Mouse (Mus musculus) spleen, adult 2 months (tissue): ENCODE data around the gene Tlr8. TPM values are rescaled to one million over a fixed set of nuclear protein-coding genes. Genes with fewer than 3 reads are reported as not detected.

Experiments used
- DNase-seq, 2 experiments: peaks; one replicate each; pipeline versions ENCODE4 v3.0.0 to v3.0.0-alpha.2; 2012 to 2021; ENCODE audit warnings: low spot score in 2 of 2, low read depth in 1 of 2
- H3K27ac ChIP-seq: fragments of 200-500 bp; 2 replicates; pipeline ENCODE4 v1.5.1; 2012; ENCODE audit warnings: low read length, inconsistent platforms; ENCODE audit not compliant: insufficient read depth
- H3K27me3 ChIP-seq: fragments of 200-500 bp; 2 replicates; pipeline ENCODE4 v1.6.1; 2012; ENCODE audit warnings: mild to moderate bottlenecking, moderate library complexity, low read length, inconsistent platforms; ENCODE audit not compliant: control insufficient read depth, insufficient read depth
- H3K36me3 ChIP-seq: fragments of 200-500 bp; 2 replicates; pipeline ENCODE4 v1.6.1; 2012; ENCODE audit warnings: mild to moderate bottlenecking, low read length, inconsistent platforms; ENCODE audit not compliant: control insufficient read depth, insufficient read depth
- H3K4me1 ChIP-seq: fragments of 200-500 bp; 2 replicates; pipeline ENCODE4 v1.6.1; 2011; ENCODE audit warnings: inconsistent platforms; ENCODE audit not compliant: control insufficient read depth, insufficient read depth, insufficient read length
- H3K4me3 ChIP-seq: fragments of 200-500 bp; 2 replicates; pipeline ENCODE4 v1.5.1; 2011; ENCODE audit warnings: mild to moderate bottlenecking, inconsistent platforms; ENCODE audit not compliant: insufficient read depth, insufficient read length; ENCODE audit errors: extremely low read depth
- CTCF ChIP-seq: fragments of 200-500 bp; IDR thresholded peaks from 2 replicates; pipeline ENCODE4 v1.5.1; 2011; ENCODE audit warnings: mild to moderate bottlenecking, inconsistent platforms; ENCODE audit not compliant: insufficient read depth, insufficient read length, insufficient replicate concordance; ENCODE audit errors: extremely low read depth
- POLR2A ChIP-seq: fragments of 200-500 bp; IDR thresholded peaks from 2 replicates; pipeline ENCODE4 v1.6.1; 2011; ENCODE audit warnings: low read depth, low read length, inconsistent platforms
- WGBS: fragments of 180-500 bp; shearing (Covaris S2); methylation state at CpG from one replicate; pipeline ENCODE4 v1.1.7; 2018; 5-methylcytosine and 5-hydroxymethylcytosine counted together
- polyA plus RNA-seq: library from polyadenylated mRNA; depleted of rRNA; stranded (reverse); fragments of >200 nt; gene quantifications from 2 replicates; pipeline ENCODE4 v1.2.3, GENCODE M21; 2012

Tlr8 gene
- polyA plus RNA-seq, 1 experiment = 1.1 TPM

DNA sequence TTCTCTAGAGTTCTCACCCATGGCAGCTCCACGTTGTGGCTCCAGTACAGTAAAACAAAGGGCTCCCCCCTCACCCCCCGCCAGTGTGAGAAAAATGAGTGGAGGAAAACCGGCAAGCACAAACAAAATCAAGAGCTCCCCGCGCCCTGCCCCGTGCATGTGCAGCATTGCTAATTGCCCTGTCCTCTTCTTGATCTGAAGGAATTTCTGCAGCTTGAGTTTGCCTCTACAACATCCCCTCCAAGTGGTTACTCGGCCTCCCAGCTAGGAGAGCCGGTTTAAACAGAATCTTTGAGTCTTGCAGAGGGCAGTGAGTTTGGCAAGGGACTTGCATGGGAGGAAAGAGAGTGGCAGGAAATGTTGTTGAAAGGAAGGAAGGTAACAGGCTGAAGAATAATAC, 51.4 kb downstream of the Tlr8 start:
- H3K4me1 ChIP-seq = peaks cover 6% of the 10 kb centered on the region
- H3K36me3 ChIP-seq = peaks cover 2% of the 10 kb centered on the region; the same call in 1 of the 2 replicates
- no peak overlapping the region for H3K4me3 ChIP-seq
- peak overlapping the region; percentile 73 for H3K27ac ChIP-seq
- no peak for DNase-seq
- TF ChIP-seq POLR2A = no peak
- peak; percentile 8; the same call in 1 of the 2 replicates for TF ChIP-seq CTCF
- WGBS = 38% methylated on average over 8 of the region's 8 CpGs
- H3K27me3 ChIP-seq = no peaks in the 10 kb centered on the region

- H3K27ac ChIP-seq = peak overlapping the region; percentile 73
- 50% methylated on average over 9 of the region's 9 CpGs for WGBS
Measured at GRCm38 (mm10) chrX:167211871-167212555, 52.1 kb downstream of the Tlr8 start.

GRCm38 (mm10) chrX:167210319-167210728, 53.8 kb downstream of the Tlr8 start:
- no peaks in the 10 kb centered on the region for H3K27me3 ChIP-seq
- H3K4me3 ChIP-seq = peak overlapping the region; percentile 68
- no peak for TF ChIP-seq POLR2A
- TF ChIP-seq CTCF = no peak
- peaks cover 6% of the 10 kb centered on the region for H3K4me1 ChIP-seq
- 25% methylated on average over 6 of the region's 6 CpGs for WGBS
- peaks cover 12% of the 10 kb centered on the region for H3K36me3 ChIP-seq
- peak overlapping the region; percentile 98 for H3K27ac ChIP-seq
- DNase-seq = peak in 1 of 2 experiments; percentile 37

More at GRCm38 (mm10) chrX:167211871-167212555, 52.1 kb downstream of the Tlr8 start:
- Histone ChIP-seq H3K4me3 (no peak overlapping the region), H3K27me3 (no peaks in the 10 kb centered on the region), H3K4me1 (peaks cover 6% of the 10 kb centered on the region), H3K36me3 (peaks cover 7% of the 10 kb centered on the region)
- TF ChIP-seq CTCF = no peak
- TF ChIP-seq POLR2A = no peak
- DNase-seq = no peak

DNA sequence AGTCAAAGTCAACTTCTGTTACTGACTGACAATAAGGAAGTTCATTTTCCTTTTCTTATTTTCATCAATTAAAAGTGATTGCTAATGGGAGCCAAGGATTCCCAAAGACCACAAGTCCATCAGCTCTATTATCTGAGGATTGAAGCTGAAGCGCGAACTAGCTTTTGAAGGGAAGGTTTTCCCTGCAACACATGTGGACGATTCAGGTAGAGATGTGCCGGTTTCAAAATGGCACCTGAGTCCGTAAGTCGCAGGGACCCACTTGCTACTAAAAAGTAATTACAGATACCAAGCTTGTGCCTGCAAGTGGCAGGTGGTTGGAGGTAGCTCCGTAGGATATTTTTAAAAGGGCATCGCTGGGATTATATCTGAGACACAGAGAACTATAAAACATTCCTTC, 54.3 kb downstream of the Tlr8 start:
- TF ChIP-seq POLR2A = no peak; the same call in 1 of the 2 replicates
- no peak for TF ChIP-seq CTCF
- 40% methylated on average over 8 of the region's 8 CpGs for WGBS
- peak overlapping the region; percentile 68 for H3K4me3 ChIP-seq
- H3K27ac ChIP-seq = peak overlapping the region; percentile 98
- no peaks in the 10 kb centered on the region for H3K27me3 ChIP-seq
- no peak for DNase-seq
- peaks cover 12% of the 10 kb centered on the region for H3K36me3 ChIP-seq
- peaks cover 7% of the 10 kb centered on the region for H3K4me1 ChIP-seq

DNA sequence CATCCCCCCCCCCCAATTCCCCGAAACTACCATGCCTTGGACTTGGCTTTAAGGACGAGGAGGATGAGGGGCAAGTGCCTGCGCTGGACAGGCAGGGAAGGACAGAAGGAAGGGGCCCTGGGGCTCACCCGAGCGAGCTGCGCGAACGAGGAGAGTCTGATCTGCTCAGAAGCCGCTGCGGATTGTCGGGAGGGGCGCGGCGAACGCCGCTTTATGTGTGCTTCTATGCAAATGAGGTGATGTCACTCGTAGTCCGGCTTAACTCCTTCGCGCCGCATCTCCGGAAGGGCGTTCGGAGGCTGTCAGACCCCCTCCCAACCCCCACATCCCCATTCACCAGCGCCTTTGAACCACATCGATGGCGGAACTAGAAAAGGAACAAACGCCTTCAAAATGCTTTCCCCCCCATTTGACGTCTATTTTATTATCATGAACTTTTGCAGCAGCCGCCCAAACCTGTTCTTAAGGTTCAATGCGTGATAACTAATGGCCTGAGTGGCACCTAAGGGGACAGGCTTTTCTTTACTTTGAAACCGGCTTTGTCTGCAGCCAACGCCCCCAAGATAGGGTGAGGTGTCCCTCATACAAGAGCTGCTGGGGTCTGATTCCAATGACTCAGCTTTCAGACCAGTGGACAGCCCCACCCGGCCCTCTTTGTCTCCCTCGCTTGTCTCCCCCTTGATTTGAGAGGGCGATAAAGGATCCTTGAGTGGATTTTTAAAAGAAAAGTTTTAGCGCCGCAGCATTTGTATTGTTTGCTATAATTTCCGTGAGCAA, 55.0 kb downstream of the Tlr8 start, which contains the start of gene Tmsb4x:
Tmsb4x (minus strand) TSS at position 338 of the 777 bp plus-strand sequence.
- peak; percentile 74 to 81 for DNase-seq
- H3K4me3 ChIP-seq = peak within 1 kb of the TSS; percentile 68
- H3K36me3 ChIP-seq = peaks cover 12% of the 10 kb centered on the region
- no peaks in the 10 kb centered on the region for H3K27me3 ChIP-seq
- H3K4me1 ChIP-seq = peaks cover 11% of the 10 kb centered on the region
- 24% methylated on average over 39 of the region's 39 CpGs for WGBS
- peak within 1 kb of the TSS; percentile 98 for H3K27ac ChIP-seq
- no peak for TF ChIP-seq CTCF
- TF ChIP-seq POLR2A = peak; percentile 99

DNA sequence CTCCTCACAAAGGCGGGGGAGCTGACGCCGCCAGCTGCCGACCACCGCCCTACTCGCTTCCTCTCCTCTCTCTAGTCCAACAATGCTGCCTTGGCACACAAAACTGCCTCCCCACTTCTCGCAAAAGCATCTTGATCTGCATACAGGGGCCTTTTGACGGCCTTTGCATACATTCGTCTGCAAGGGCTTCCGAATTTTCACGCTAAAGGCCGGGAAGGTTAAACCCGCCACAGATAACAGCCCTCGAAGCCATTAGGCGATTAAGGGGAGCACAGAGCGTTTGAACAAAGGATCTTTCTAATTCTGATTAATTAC, 55.7 kb downstream of the Tlr8 start:
- no peak for TF ChIP-seq CTCF
- TF ChIP-seq POLR2A = no peak
- H3K4me3 ChIP-seq = peak overlapping the region; percentile 68
- H3K27ac ChIP-seq = peak overlapping the region; percentile 98
- H3K27me3 ChIP-seq = no peaks in the 10 kb centered on the region
- peaks cover 11% of the 10 kb centered on the region for H3K4me1 ChIP-seq
- H3K36me3 ChIP-seq = peaks cover 12% of the 10 kb centered on the region
- WGBS = 28% methylated on average over 16 of the region's 16 CpGs
- no peak for DNase-seq
